ENCODE assay signal across 14 mouse cellular contexts in genomic region chr12:110087812-110088211, GRCm38 (mm10).
A peak's percentile ranks its signal among the peaks of the same experiment; 100 is the strongest.
DNase-seq lines count a peak whose midpoint lies in the region; ATAC-seq and TF ChIP-seq lines count a peak whose summit lies in the region.
"Had no signal": no experiment of that assay in that cellular context is flagged by ENCODE, and none has a peak within 500 bp of the region (broad histone marks: within the 10 kb centered on the region; RNA-seq: fewer than 3 reads in every experiment).

No protein-coding gene starts in this region.

- ATAC-seq in heart, embryonic 11.5 days (replicated peaks; ENCODE audit: insufficient number of reproducible peaks, low FRiP score, low TSS enrichment): no peak
- ATAC-seq in midbrain, embryonic 11.5 days (ENCODE audit: low FRiP score): no peak

- no peaks in the 10 kb centered on the region for H3K4me1 ChIP-seq in heart, embryonic 11.5 days (ENCODE audit: control insufficient read depth, insufficient read depth, low read length)
- H3K4me1 ChIP-seq in cerebellum, adult 2 months (ENCODE audit: control insufficient read depth, insufficient read depth, low read length): no peaks in the 10 kb centered on the region
- H3K4me1 ChIP-seq in midbrain, embryonic 11.5 days (ENCODE audit: control insufficient read depth, insufficient read depth, low read length): no peaks in the 10 kb centered on the region

- DNase-seq in heart, adult 11 months: peak; percentile 96
- peak; percentile 20 for DNase-seq in 416B (ENCODE audit: low read depth)
- peak; percentile 68 for DNase-seq in adrenal gland, postnatal 10 days
- peak; percentile 36 to 41 for DNase-seq in heart, postnatal 10 days
- DNase-seq in cerebellum, adult 2 months: no peak
- DNase-seq in testis, postnatal 10 days (ENCODE audit: low spot score): no peak
- DNase-seq in midbrain, embryonic 11.5 days (ENCODE audit: low spot score, missing footprints): no peak
- DNase-seq: kidney, adult 18-20 months; layer of hippocampus, postnatal 36 days; retina, postnatal 1 day had no signal

- no peak for TF ChIP-seq POLR2A in cerebellum, adult 2 months (IDR thresholded peaks at IDR 0.05; ENCODE audit: borderline replicate concordance, insufficient read depth, low read length)

- no peak overlapping the region for H3K4me2 ChIP-seq in heart, embryonic 11.5 days
- H3K4me2 ChIP-seq in midbrain, embryonic 11.5 days: no peak overlapping the region
- H3K4me2 ChIP-seq: hindbrain, embryonic 14.5 days; neural tube, embryonic 15.5 days had no signal

- H3K36me3 ChIP-seq in heart, embryonic 11.5 days (ENCODE audit: control insufficient read depth, insufficient read depth, low read length): no peaks in the 10 kb centered on the region
- no peaks in the 10 kb centered on the region for H3K36me3 ChIP-seq in midbrain, embryonic 11.5 days (ENCODE audit: control insufficient read depth, insufficient read depth, low read length)
- H3K36me3 ChIP-seq: neural tube, embryonic 15.5 days had no signal

- no peak overlapping the region for H3K9ac ChIP-seq in heart, embryonic 11.5 days (ENCODE audit: low read depth, low read length)
- H3K9ac ChIP-seq in midbrain, embryonic 11.5 days (ENCODE audit: low read length): no peak overlapping the region
- H3K9ac ChIP-seq: hindbrain, embryonic 14.5 days; liver, embryonic 14.5 days; neural tube, embryonic 15.5 days had no signal

- no peak overlapping the region for H3K27ac ChIP-seq in heart, embryonic 11.5 days (ENCODE audit: low read depth, low read length)
- no peak overlapping the region for H3K27ac ChIP-seq in cerebellum, adult 2 months (ENCODE audit: insufficient read depth, low read length)
- H3K27ac ChIP-seq in midbrain, embryonic 11.5 days (ENCODE audit: low read depth, low read length): no peak overlapping the region
- H3K27ac ChIP-seq: hindbrain, embryonic 14.5 days; liver, embryonic 14.5 days; neural tube, embryonic 15.5 days had no signal

- intact Hi-C loops in heart, postnatal 10 days (cut with DNase I): no loop called here

- 0 out of 2 replicates have a peak, but pooled peaks cover 3% of the 10 kb centered on the region for H3K27me3 ChIP-seq in heart, embryonic 11.5 days (ENCODE audit: control insufficient read depth, insufficient read depth, low read length)
- H3K27me3 ChIP-seq in cerebellum, adult 2 months (ENCODE audit: control insufficient read depth, insufficient read depth, low read length): no peaks in the 10 kb centered on the region; the same call in 1 of the 2 replicates
- H3K27me3 ChIP-seq in midbrain, embryonic 11.5 days (ENCODE audit: control insufficient read depth, insufficient read depth, low read length): no peaks in the 10 kb centered on the region
- H3K27me3 ChIP-seq: neural tube, embryonic 15.5 days had no signal

- H3K9me3 ChIP-seq in heart, embryonic 11.5 days (replicated peaks; ENCODE audit: control insufficient read depth, low read length): no peaks in the 10 kb centered on the region
- no peaks in the 10 kb centered on the region for H3K9me3 ChIP-seq in midbrain, embryonic 11.5 days (ENCODE audit: control insufficient read depth, low read length)
- H3K9me3 ChIP-seq: neural tube, embryonic 15.5 days had no signal

- H3K4me3 ChIP-seq in heart, embryonic 11.5 days (ENCODE audit: low read depth, low read length): no peak overlapping the region
- H3K4me3 ChIP-seq in cerebellum, adult 2 months (replicated peaks; ENCODE audit: insufficient read depth, low read depth, low read length): no peak overlapping the region
- H3K4me3 ChIP-seq in midbrain, embryonic 11.5 days (ENCODE audit: low read depth, low read length): no peak overlapping the region
- H3K4me3 ChIP-seq: neural tube, embryonic 15.5 days had no signal

- TF ChIP-seq CTCF in cerebellum, adult 2 months (IDR thresholded peaks at IDR 0.05; ENCODE audit: borderline replicate concordance, insufficient read depth, low read depth, low read length): no peak

Comparison
In these comparisons a context has a peak if more than half of its experiments do, and no peak if none do; other contexts are left out.
1. DNase-seq: peak in heart, adult 11 months (single experiment), 416B (single experiment), adrenal gland, postnatal 10 days (single experiment) and heart, postnatal 10 days (2 of 2); none in cerebellum, adult 2 months (0 of 2), testis, postnatal 10 days (single experiment) and midbrain, embryonic 11.5 days (single experiment).